Mouse (Mus musculus) bone marrow, adult 2 months (tissue): ENCODE measurements around the gene Klrb1f.

Experiments
- CTCF ChIP-seq: fragments of 200-500 bp; IDR thresholded peaks from 2 replicates; pipeline ENCODE4 v1.5.1; 2011; ENCODE audit warnings: low read length, control low read depth; ENCODE audit not compliant: control insufficient read depth, insufficient read depth
- POLR2A ChIP-seq: fragments of 200-500 bp; IDR thresholded peaks from 2 replicates; pipeline ENCODE4 v1.6.1; 2011; ENCODE audit warnings: low read depth, mild to moderate bottlenecking, control low read depth, low read length, borderline replicate concordance; ENCODE audit not compliant: control insufficient read depth

- TF ChIP-seq POLR2A = no peak
- no peak for TF ChIP-seq CTCF
Observed at GRCm38 (mm10) chr6:129051086-129051485, 5.4 kb downstream of the Klrb1f start.
